Mouse (Mus musculus): Measurements from ENCODE around the gene Rundc3b.

GRCm38 (mm10) chr5:8660738-8661151 is 38.0 kb upstream of the Rundc3b start:
- no peak for TF ChIP-seq CTCF (IDR thresholded peaks at IDR 0.05; ENCODE audit: low read depth, low read length)
- no peak for TF ChIP-seq POLR2A (IDR thresholded peaks at IDR 0.05; ENCODE audit: borderline replicate concordance, low read depth, low read length)

Data from bone marrow macrophage, adult 2 months (primary cell).